Mouse (Mus musculus) ovary, postnatal 36 days (tissue): Measurements from ENCODE around the gene Lrrc74a.

Source experiments
- DNase-seq: peaks from one replicate; pipeline ENCODE4 v3.0.0; 2022; ENCODE audit warnings: low spot score, mixed read lengths

Gene Lrrc74a

GRCm38 (mm10) chr12:86719961-86720639, 14.1 kb upstream of the Lrrc74a start:
- no peak for DNase-seq

GRCm38 (mm10) chr12:86721453-86721852, 12.7 kb upstream of the Lrrc74a start:
- no peak for DNase-seq

- no peak for DNase-seq
Measured at GRCm38 (mm10) chr12:86724300-86724699, 9.9 kb upstream of the Lrrc74a start.

- DNase-seq, result no peak
Measured at GRCm38 (mm10) chr12:86725706-86726105, 8.5 kb upstream of the Lrrc74a start.

- DNase-seq, result peak; percentile 97
Measured at GRCm38 (mm10) chr12:86726120-86726640, 8.0 kb upstream of the Lrrc74a start, which contains the start of gene Angel1. TSS of gene Angel1 (minus strand) at chr12:86726460.

GRCm38 (mm10) chr12:86761036-86761435, 26.9 kb downstream of the Lrrc74a start:
- no peak for DNase-seq

GRCm38 (mm10) chr12:86764060-86764459, 29.9 kb downstream of the Lrrc74a start:
- no peak for DNase-seq

- no peak for DNase-seq
Measured at GRCm38 (mm10) chr12:86766467-86766866, 32.3 kb downstream of the Lrrc74a start.

GRCm38 (mm10) chr12:86767868-86768631, 33.9 kb downstream of the Lrrc74a start:
- DNase-seq, result peak; percentile 35

GRCm38 (mm10) chr12:86768986-86769580, 34.9 kb downstream of the Lrrc74a start:
- DNase-seq, result peak; percentile 72

- no peak for DNase-seq
Measured at GRCm38 (mm10) chr12:86769819-86770218, 35.6 kb downstream of the Lrrc74a start.

- DNase-seq, result peak; percentile 54
Measured at GRCm38 (mm10) chr12:86770261-86770670, 36.1 kb downstream of the Lrrc74a start.

- no peak for DNase-seq
Measured at GRCm38 (mm10) chr12:86770927-86771326, 36.8 kb downstream of the Lrrc74a start.

GRCm38 (mm10) chr12:86771823-86772427, 37.8 kb downstream of the Lrrc74a start:
- DNase-seq, result peak; percentile 91

- no peak for DNase-seq
Measured at GRCm38 (mm10) chr12:86772551-86772950, 38.4 kb downstream of the Lrrc74a start.

GRCm38 (mm10) chr12:86775561-86776280, 41.6 kb downstream of the Lrrc74a start:
- DNase-seq, result peak; percentile 55

GRCm38 (mm10) chr12:86776341-86776860, 42.2 kb downstream of the Lrrc74a start:
- no peak for DNase-seq

- DNase-seq, result no peak
Measured at GRCm38 (mm10) chr12:86778531-86778930, 44.4 kb downstream of the Lrrc74a start.

- no peak for DNase-seq
Measured at GRCm38 (mm10) chr12:86779206-86779989, 45.2 kb downstream of the Lrrc74a start.

- no peak for DNase-seq
Measured at GRCm38 (mm10) chr12:86781654-86782202, 47.6 kb downstream of the Lrrc74a start.
